Mouse (Mus musculus) E14TG2a.4 (cell line): Measurements from ENCODE around the gene Slc41a1.

ENCODE experiments used
- CTCF ChIP-seq: conservative IDR thresholded peaks from 2 replicates; pipeline ENCODE4 v1.5.1; 2014; ENCODE audit warnings: low read length
- NANOG ChIP-seq: IDR thresholded peaks from 2 replicates; pipeline ENCODE4 v1.6.1; 2014; ENCODE audit warnings: borderline replicate concordance, low read length, mixed read lengths

DNA sequence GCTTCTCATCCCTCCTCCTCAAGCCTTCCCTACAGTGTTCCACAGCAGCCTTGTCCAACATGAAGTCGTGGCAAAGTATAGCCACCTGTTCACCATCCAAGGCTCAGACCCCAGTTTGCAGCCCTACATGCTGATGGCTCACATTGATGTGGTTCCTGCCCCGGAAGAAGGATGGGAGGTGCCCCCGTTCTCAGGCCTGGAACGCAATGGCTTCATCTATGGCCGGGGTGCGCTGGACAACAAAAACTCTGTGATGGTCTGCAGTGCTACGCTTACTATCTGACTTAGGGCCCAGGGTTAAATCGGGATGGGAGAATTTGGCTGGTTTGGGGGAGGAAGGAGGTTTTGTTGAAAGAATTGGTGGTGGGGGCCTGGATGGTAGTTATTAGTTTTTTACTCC lies 26.2 kb upstream of the Slc41a1 start:
- TF ChIP-seq CTCF: no peak
- no peak for TF ChIP-seq NANOG
